Mouse (Mus musculus) layer of hippocampus, postnatal 25 days (tissue): ENCODE results near the gene Rras. TPM values are rescaled to one million over a fixed set of nuclear protein-coding genes. Genes with fewer than 3 reads are reported as not detected.

ENCODE experiments used
- microRNA-seq, 2 experiments: library from miRNA; unstranded; fragments of <30 nt; microRNA quantifications; one replicate each; pipeline ENCODE4 v1.2.0; 2021
- total RNA-seq, 2 experiments: library from RNA; stranded (reverse); gene quantifications; 2 replicates each; pipeline ENCODE4 v1.2.3; 2021

Rras gene
- total RNA-seq, 2 experiments from 2014 or later, result 11.7 to 12.3 TPM

Small RNAs within 50 kb of the gene (microRNA-seq; reads per million reads assigned to microRNA genes)
- 1.8 to 2.0 reads per million in 2 experiments for gene Mir7054

Other genes with a start within 250 kb of the Rras start
- 10 to 100 TPM; 30.7 to 31.1 TPM for gene Nup62, start 201.9 kb upstream of the Rras start, total RNA-seq
- gene Il4i1, start 201.6 kb upstream of the Rras start, total RNA-seq, result 1 to 10 TPM; 1.4 to 2.4 TPM
- 10 to 100 TPM; 26.7 to 31.2 TPM for gene Atf5, start 201.3 kb upstream of the Rras start, total RNA-seq
- 10 to 100 TPM; 76.1 to 79.5 TPM for gene Akt1s1, start 169.0 kb upstream of the Rras start, total RNA-seq
- gene Tbc1d17, start 168.9 kb upstream of the Rras start, total RNA-seq, result 10 to 100 TPM; 59.0 to 61.0 TPM
- 10 to 100 TPM; 31.1 to 34.0 TPM for gene Pnkp, start 160.8 kb upstream of the Rras start, total RNA-seq
- gene Ptov1, start 148.2 kb upstream of the Rras start, total RNA-seq, result 100 to 1,000 TPM; 311 to 358 TPM
- gene Med25, start 125.2 kb upstream of the Rras start, total RNA-seq, result 100 to 1,000 TPM; 105 to 108 TPM
- gene Fuz, start 121.9 kb upstream of the Rras start, total RNA-seq, result 10 to 100 TPM; 27.3 to 29.2 TPM
- gene Ap2a1, start 88.5 kb upstream of the Rras start, total RNA-seq, result 100 to 1,000 TPM; 304 to 306 TPM
- gene Tsks, start 74.8 kb upstream of the Rras start, total RNA-seq, result 1 to 10 TPM in 1 of 2 experiments, under 1 TPM in 1; 0.73 to 1.0 TPM
- 100 to 1,000 TPM; 117 to 128 TPM for gene Cpt1c, start 43.1 kb upstream of the Rras start, total RNA-seq
- 100 to 1,000 TPM; 161 to 174 TPM for gene Prmt1, start 31.4 kb upstream of the Rras start, total RNA-seq
- gene Irf3, start 20.3 kb upstream of the Rras start, total RNA-seq, result 10 to 100 TPM; 39.5 to 40.1 TPM
- gene Bcl2l12, start 19.2 kb upstream of the Rras start, total RNA-seq, result 1 to 10 TPM; 1.9 to 3.4 TPM
- 100 to 1,000 TPM; 151 to 156 TPM for gene Scaf1, start 1.6 kb upstream of the Rras start, total RNA-seq
- 10 to 100 TPM; 67.9 to 81.7 TPM for gene Prr12, start 34.9 kb downstream of the Rras start, total RNA-seq
- 10 to 100 TPM; 49.8 to 59.4 TPM for gene Nosip, start 44.5 kb downstream of the Rras start, total RNA-seq
- 1 to 10 TPM; 5.6 to 6.6 TPM for gene Prrg2, start 44.7 kb downstream of the Rras start, total RNA-seq
- gene Rcn3, start 74.3 kb downstream of the Rras start, total RNA-seq, result 1 to 10 TPM; 9.6 to 9.7 TPM
- gene Fcgrt, start 85.9 kb downstream of the Rras start, total RNA-seq, result 10 to 100 TPM; 18.1 to 21.0 TPM
- 100 to 1,000 TPM; 418 to 465 TPM for gene Rps11, start 106.5 kb downstream of the Rras start, total RNA-seq
- gene Rpl13a, start 110.8 kb downstream of the Rras start, total RNA-seq, result 100 to 1,000 TPM; 765 to 826 TPM
- not detected for gene Gm45713, start 118.3 kb downstream of the Rras start, total RNA-seq
- 1 to 10 TPM; 4.5 to 8.2 TPM for gene Flt3l, start 118.5 kb downstream of the Rras start, total RNA-seq
- 10 to 100 TPM; 43.2 to 47.0 TPM for gene Pih1d1, start 136.3 kb downstream of the Rras start, total RNA-seq
- gene Aldh16a1, start 136.6 kb downstream of the Rras start, total RNA-seq, result 10 to 100 TPM; 10.9 to 13.6 TPM
- 1,000 to 10,000 TPM; 1,494 to 1,551 TPM for gene Slc17a7, start 146.0 kb downstream of the Rras start, total RNA-seq
- under 1 TPM in 1 of 2 experiments, not detected in 1; 0.26 TPM for gene Gfy, start 161.6 kb downstream of the Rras start, total RNA-seq
- gene Pth2, start 163.0 kb downstream of the Rras start, total RNA-seq, result not detected
- gene Ccdc155, start 186.9 kb downstream of the Rras start, total RNA-seq, result 1 to 10 TPM; 2.4 to 2.9 TPM
- 1 to 10 TPM; 1.2 to 2.4 TPM for gene Dkkl1, start 194.2 kb downstream of the Rras start, total RNA-seq
- 1 to 10 TPM; 4.7 to 5.5 TPM for gene Tead2, start 197.8 kb downstream of the Rras start, total RNA-seq
- 1 to 10 TPM; 3.1 to 5.7 TPM for gene Cd37, start 221.2 kb downstream of the Rras start, total RNA-seq
- gene Slc6a16, start 223.1 kb downstream of the Rras start, total RNA-seq, result 1 to 10 TPM; 1.6 to 2.2 TPM